Mouse (Mus musculus) limb, embryonic 10.5 days (tissue): Measurements from ENCODE around the gene Gpbp1. TPM values are rescaled to one million over a fixed set of nuclear protein-coding genes. Genes with fewer than 3 reads are reported as not detected.

Experiments used
- DNase-seq: peaks from one replicate; pipeline ENCODE4 v3.0.0-alpha.2; 2017; ENCODE audit warnings: low spot score
- H3K27ac ChIP-seq: fragments of 300-500 bp; sonication (generic); 2 replicates; pipeline ENCODE4 v1.5.1; 2016; ENCODE audit warnings: mild to moderate bottlenecking
- H3K27me3 ChIP-seq: fragments of 300-500 bp; sonication (generic); 2 replicates; pipeline ENCODE4 v1.6.1; 2016; ENCODE audit warnings: low read depth, mild to moderate bottlenecking; ENCODE audit not compliant: poor library complexity, severe bottlenecking
- H3K36me3 ChIP-seq: fragments of 300-500 bp; sonication (generic); 2 replicates; pipeline ENCODE4 v1.6.1; 2016; ENCODE audit warnings: mild to moderate bottlenecking, moderate library complexity
- H3K4me1 ChIP-seq: fragments of 300-500 bp; sonication (generic); 2 replicates; pipeline ENCODE4 v1.6.1; 2016
- H3K4me3 ChIP-seq: fragments of 300-500 bp; sonication (generic); 2 replicates; pipeline ENCODE4 v1.5.1; 2016; ENCODE audit warnings: mild to moderate bottlenecking, moderate library complexity
- H3K9me3 ChIP-seq: fragments of 300-500 bp; sonication (generic); replicated peaks from 2 replicates; pipeline ENCODE4 v1.6.1; 2016; ENCODE audit warnings: mild to moderate bottlenecking
- whole genome bisulfite sequencing: fragments of 180-500 bp; shearing (Covaris S2); methylation state at CpG from one replicate; pipeline ENCODE4 v1.1.7; 2016; 5-methylcytosine and 5-hydroxymethylcytosine counted together
- polyA plus RNA-seq: library from polyadenylated mRNA; unstranded; fragments of >200 nt; fragmentation: Nextera tagmentation; extraction: Ambion mirVana; gene quantifications from 2 replicates; pipeline ENCODE4 v1.2.1, GENCODE M21; 2016

The Gpbp1 gene
- polyA plus RNA-seq, 1 experiment from 2014 or later = 95.4 TPM

GRCm38 (mm10) chr13:111384011-111384985, 105.6 kb downstream of the Gpbp1 start:
- no peak overlapping the region for H3K27ac ChIP-seq
- DNase-seq = no peak
- no peaks in the 10 kb centered on the region for H3K27me3 ChIP-seq
- 73% methylated on average over 12 of the region's 12 CpGs for WGBS
- H3K4me3 ChIP-seq = no peak overlapping the region
- no peaks in the 10 kb centered on the region for H3K36me3 ChIP-seq
- no peaks in the 10 kb centered on the region for H3K9me3 ChIP-seq
- no peaks in the 10 kb centered on the region for H3K4me1 ChIP-seq

Other genes with a start within 250 kb of the Gpbp1 start
- gene Actbl2, start 235.1 kb downstream of the Gpbp1 start, polyA plus RNA-seq = not detected in 2 replicates
- not detected in 2 replicates for gene Gm49496, start 59.8 kb upstream of the Gpbp1 start, polyA plus RNA-seq
- not detected in 2 replicates for gene Gm10198, start 102.7 kb upstream of the Gpbp1 start, polyA plus RNA-seq
- gene Mier3, start 190.9 kb upstream of the Gpbp1 start, polyA plus RNA-seq = 19.4 and 21.7 TPM in 2 replicates